Mouse (Mus musculus): ENCODE measurements around the gene Anp32a.

- TF ChIP-seq POLR2A (IDR thresholded peaks at IDR 0.05; ENCODE audit: borderline replicate concordance, extremely low read depth, insufficient read depth, insufficient read length, poor library complexity, severe bottlenecking), result no peak
- no peak for TF ChIP-seq CTCF (IDR thresholded peaks at IDR 0.05; ENCODE audit: borderline replicate concordance, extremely low read depth, insufficient read depth, insufficient read length)
Measured at GRCm38 (mm10) chr9:62426021-62426420, 84.9 kb downstream of the Anp32a start.

Measured in brain, embryonic 14.5 days (tissue).